ENCODE assay signal across 8 mouse cellular contexts in genomic region chr13:20184239-20185033, GRCm38 (mm10).
DNase-seq lines count a peak whose midpoint lies in the region; ATAC-seq and TF ChIP-seq lines count a peak whose summit lies in the region.

No protein-coding gene starts in this region.

- H3K9me3 ChIP-seq in neural tube, embryonic 11.5 days (ENCODE audit: control insufficient read depth, low read length), result no peaks in the 10 kb centered on the region
- H3K9me3 ChIP-seq in embryonic facial prominence, embryonic 15.5 days (replicated peaks), result no peaks in the 10 kb centered on the region
- H3K9me3 ChIP-seq in liver, embryonic 13.5 days (replicated peaks), result no peaks in the 10 kb centered on the region
- no peaks in the 10 kb centered on the region for H3K9me3 ChIP-seq in stomach, postnatal 0 days (ENCODE audit: control insufficient read depth, low read length)

- H3K36me3 ChIP-seq in neural tube, embryonic 11.5 days (ENCODE audit: control insufficient read depth, insufficient read depth, low read length), result no peaks in the 10 kb centered on the region
- H3K36me3 ChIP-seq in embryonic facial prominence, embryonic 15.5 days, result no peaks in the 10 kb centered on the region
- H3K36me3 ChIP-seq in liver, embryonic 13.5 days, result no peaks in the 10 kb centered on the region
- H3K36me3 ChIP-seq in stomach, postnatal 0 days (ENCODE audit: control insufficient read depth, insufficient read depth, low read length), result no peaks in the 10 kb centered on the region

- H3K27ac ChIP-seq in neural tube, embryonic 11.5 days (ENCODE audit: low read depth, low read length), result no peak overlapping the region
- peak overlapping the region; percentile 72 for H3K27ac ChIP-seq in embryonic facial prominence, embryonic 15.5 days (replicated peaks)
- peak overlapping the region; percentile 31; the same call in 1 of the 2 replicates for H3K27ac ChIP-seq in liver, embryonic 13.5 days
- peak overlapping the region; percentile 37; the same call in 1 of the 2 replicates for H3K27ac ChIP-seq in stomach, postnatal 0 days (replicated peaks)

- DNase-seq in neural tube, embryonic 11.5 days (ENCODE audit: low spot score), result no peak
- no peak for DNase-seq in neural tube, embryonic 10.5 days (ENCODE audit: extremely low spot score, low spot score)
- DNase-seq in liver, embryonic 13.5 days, result no peak
- DNase-seq in stomach, postnatal 0 days (ENCODE audit: low spot score), result no peak
- DNase-seq in cerebellum, adult 8-10 months, result no peak
- no peak for DNase-seq in cerebellum, adult 11-12 months

- no peak for TF ChIP-seq EP300 in stomach, postnatal 0 days (optimal IDR thresholded peaks at IDR 0.05)

- WGBS in neural tube, embryonic 11.5 days, result 75% methylated on average over 13 of the region's 13 CpGs
- 72% methylated on average over 13 of the region's 13 CpGs for WGBS in embryonic facial prominence, embryonic 15.5 days
- WGBS in liver, embryonic 13.5 days (ENCODE audit: insufficient replicate concordance), result 15% methylated on average over 13 of the region's 13 CpGs
- WGBS in stomach, postnatal 0 days, result 66% methylated on average over 13 of the region's 13 CpGs

- no peak overlapping the region for H3K4me3 ChIP-seq in neural tube, embryonic 11.5 days (ENCODE audit: low read depth, low read length)
- H3K4me3 ChIP-seq in embryonic facial prominence, embryonic 15.5 days (replicated peaks), result no peak overlapping the region
- peak overlapping the region; percentile 45 for H3K4me3 ChIP-seq in liver, embryonic 13.5 days (replicated peaks)
- no peak overlapping the region for H3K4me3 ChIP-seq in stomach, postnatal 0 days (ENCODE audit: low read depth, low read length)

- peak; percentile 40 for TF ChIP-seq CTCF in stomach, postnatal 0 days (IDR thresholded peaks at IDR 0.05; ENCODE audit: low read depth)

- H3K27me3 ChIP-seq in neural tube, embryonic 11.5 days (ENCODE audit: control insufficient read depth, insufficient read depth, low read length), result no peaks in the 10 kb centered on the region
- no peaks in the 10 kb centered on the region for H3K27me3 ChIP-seq in embryonic facial prominence, embryonic 15.5 days
- H3K27me3 ChIP-seq in liver, embryonic 13.5 days, result peaks cover 48% of the 10 kb centered on the region
- H3K27me3 ChIP-seq in stomach, postnatal 0 days (ENCODE audit: control insufficient read depth, insufficient read depth, low read length), result no peaks in the 10 kb centered on the region

- no peak overlapping the region for H3K9ac ChIP-seq in neural tube, embryonic 11.5 days (ENCODE audit: low read length)
- H3K9ac ChIP-seq in embryonic facial prominence, embryonic 15.5 days, result no peak overlapping the region
- H3K9ac ChIP-seq in liver, embryonic 13.5 days, result peak overlapping the region; percentile 37; the same call in 1 of the 2 replicates
- no peak overlapping the region for H3K9ac ChIP-seq in stomach, postnatal 0 days (ENCODE audit: low read length)

- peaks cover 12% of the 10 kb centered on the region for H3K4me1 ChIP-seq in neural tube, embryonic 11.5 days (ENCODE audit: control insufficient read depth, insufficient read depth, low read length)
- peaks cover 27% of the 10 kb centered on the region for H3K4me1 ChIP-seq in embryonic facial prominence, embryonic 15.5 days
- peaks cover 60% of the 10 kb centered on the region for H3K4me1 ChIP-seq in liver, embryonic 13.5 days (replicated peaks)
- peaks cover 7% of the 10 kb centered on the region for H3K4me1 ChIP-seq in stomach, postnatal 0 days (replicated peaks; ENCODE audit: control insufficient read depth, insufficient read depth)

- 0 out of 2 replicates have a peak, but pooled peaks have one; percentile 48 for ATAC-seq in neural tube, embryonic 11.5 days (ENCODE audit: insufficient read depth, low FRiP score, low TSS enrichment)
- ATAC-seq in embryonic facial prominence, embryonic 15.5 days (ENCODE audit: insufficient number of reproducible peaks, low FRiP score, low TSS enrichment, low read depth), result no peak
- peak; percentile 47; the same call in 1 of the 2 replicates for ATAC-seq in liver, embryonic 13.5 days (ENCODE audit: low read depth)
- ATAC-seq in stomach, postnatal 0 days (ENCODE audit: low FRiP score, low TSS enrichment), result no peak
- ATAC-seq in monocyte, adult 5-6 weeks (replicated peaks; ENCODE audit: insufficient number of reproducible peaks, low FRiP score, low TSS enrichment, poor library complexity, severe bottlenecking), result no peak

- no peak overlapping the region for H3K4me2 ChIP-seq in neural tube, embryonic 11.5 days (ENCODE audit: low read depth)
- H3K4me2 ChIP-seq in embryonic facial prominence, embryonic 15.5 days (replicated peaks), result no peak overlapping the region
- peak overlapping the region; percentile 63 for H3K4me2 ChIP-seq in liver, embryonic 13.5 days
- H3K4me2 ChIP-seq in stomach, postnatal 0 days (replicated peaks; ENCODE audit: low read depth), result no peak overlapping the region

Comparison
In these comparisons a context has a peak if more than half of its experiments do, and no peak if none do; other contexts are left out.
1. ATAC-seq: peak in neural tube, embryonic 11.5 days (single experiment) and liver, embryonic 13.5 days (single experiment); none in embryonic facial prominence, embryonic 15.5 days (single experiment), stomach, postnatal 0 days (single experiment) and monocyte, adult 5-6 weeks (single experiment).